Mouse (Mus musculus) hindbrain, embryonic 10.5 days (tissue): ENCODE data around the gene Smagp. TPM values are rescaled to one million over a fixed set of nuclear protein-coding genes. Genes with fewer than 3 reads are reported as not detected.
"Not testable (repeated sequence)": the region's sequence is repeated elsewhere in the genome, so short reads cannot be mapped to it uniquely, and the experiment has no call there.

Experiments used
- DNase-seq: peaks from one replicate; pipeline ENCODE4 v3.0.0-alpha.2; 2017; ENCODE audit warnings: low spot score
- H3K27ac ChIP-seq: fragments of 300-500 bp; sonication (generic); 2 replicates; pipeline ENCODE4 v1.5.1; 2016; ENCODE audit warnings: mild to moderate bottlenecking, moderate library complexity
- H3K27me3 ChIP-seq: fragments of 300-500 bp; sonication (generic); 2 replicates; pipeline ENCODE4 v1.6.1; 2016; ENCODE audit warnings: mild to moderate bottlenecking; ENCODE audit not compliant: poor library complexity, insufficient read depth, severe bottlenecking
- H3K36me3 ChIP-seq: fragments of 300-500 bp; sonication (generic); 2 replicates; pipeline ENCODE4 v1.6.1; 2016; ENCODE audit warnings: mild to moderate bottlenecking, moderate library complexity
- H3K4me1 ChIP-seq: fragments of 300-500 bp; sonication (generic); replicated peaks from 2 replicates; pipeline ENCODE4 v1.6.1; 2016; ENCODE audit warnings: mild to moderate bottlenecking
- H3K4me3 ChIP-seq: fragments of 300-500 bp; sonication (generic); 2 replicates; pipeline ENCODE4 v1.5.1; 2016; ENCODE audit warnings: mild to moderate bottlenecking, moderate library complexity
- H3K9me3 ChIP-seq: fragments of 300-500 bp; sonication (generic); 2 replicates; pipeline ENCODE4 v1.6.1; 2016; ENCODE audit warnings: mild to moderate bottlenecking, moderate library complexity
- WGBS: fragments of 180-500 bp; shearing (Covaris S2); methylation state at CpG from one replicate; pipeline ENCODE4 v1.1.7; 2016; 5-methylcytosine and 5-hydroxymethylcytosine counted together
- polyA plus RNA-seq: library from polyadenylated mRNA; unstranded; fragments of >200 nt; fragmentation: Nextera tagmentation; extraction: Ambion mirVana; gene quantifications from 2 replicates; pipeline ENCODE4 v1.2.1, GENCODE M21; 2016

The Smagp gene
- polyA plus RNA-seq, 1 experiment from 2014 or later = 5.7 TPM

GRCm38 (mm10) chr15:100614996-100615824 is 21.5 kb downstream of the Smagp start, which contains the start of gene Dazap2:
TSS of gene Dazap2 (plus strand) at chr15:100615349.
- peaks cover 33% of the 10 kb centered on the region for H3K36me3 ChIP-seq
- peak; percentile 99 for DNase-seq
- H3K4me1 ChIP-seq = peaks cover 32% of the 10 kb centered on the region
- peak within 1 kb of the TSS; percentile 97 for H3K27ac ChIP-seq
- peaks cover 25% of the 10 kb centered on the region for H3K27me3 ChIP-seq
- no peaks in the 10 kb centered on the region for H3K9me3 ChIP-seq
- WGBS = under 1% methylated on average over 99 of the region's 99 CpGs
- peak within 1 kb of the TSS; percentile 93 for H3K4me3 ChIP-seq

GRCm38 (mm10) chr15:100614218-100614995 is 22.3 kb downstream of the Smagp start:
- Histone ChIP-seq H3K27ac (peak overlapping the region; percentile 97), H3K9me3 (no peaks in the 10 kb centered on the region), H3K4me1 (peaks cover 40% of the 10 kb centered on the region), H3K27me3 (peaks cover 25% of the 10 kb centered on the region), H3K4me3 (peak overlapping the region; percentile 93), H3K36me3 (peaks cover 25% of the 10 kb centered on the region)
- DNase-seq = no peak
- WGBS = 10% methylated on average over 43 of the region's 43 CpGs

DNA sequence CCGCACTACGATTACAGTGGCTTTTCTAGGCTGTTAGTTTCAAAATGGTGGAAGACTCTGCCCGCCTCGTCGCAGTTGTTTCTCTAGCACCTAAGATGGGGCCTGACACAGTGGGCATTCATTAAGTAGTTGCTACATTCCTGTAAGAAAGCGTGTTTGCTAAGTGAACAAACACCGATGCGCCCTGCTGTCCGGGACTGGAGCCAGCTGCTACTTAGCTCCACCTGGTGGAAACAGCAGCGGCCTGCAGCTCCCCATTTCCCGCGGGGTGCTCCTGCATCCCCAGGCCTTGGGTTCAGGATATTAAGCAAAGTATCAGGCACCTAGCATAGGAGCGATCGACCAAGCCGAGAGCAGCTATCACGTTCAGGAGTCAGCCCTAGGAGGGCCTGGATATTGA is 23.2 kb downstream of the Smagp start:
- Histone ChIP-seq H3K36me3 (peaks cover 16% of the 10 kb centered on the region), H3K9me3 (no peaks in the 10 kb centered on the region), H3K27ac (no peak overlapping the region), H3K4me1 (peaks cover 43% of the 10 kb centered on the region), H3K4me3 (peak overlapping the region; percentile 35), H3K27me3 (peaks cover 25% of the 10 kb centered on the region)
- 9% methylated on average over 16 of the region's 16 CpGs for WGBS
- peak; percentile 84 for DNase-seq

DNA sequence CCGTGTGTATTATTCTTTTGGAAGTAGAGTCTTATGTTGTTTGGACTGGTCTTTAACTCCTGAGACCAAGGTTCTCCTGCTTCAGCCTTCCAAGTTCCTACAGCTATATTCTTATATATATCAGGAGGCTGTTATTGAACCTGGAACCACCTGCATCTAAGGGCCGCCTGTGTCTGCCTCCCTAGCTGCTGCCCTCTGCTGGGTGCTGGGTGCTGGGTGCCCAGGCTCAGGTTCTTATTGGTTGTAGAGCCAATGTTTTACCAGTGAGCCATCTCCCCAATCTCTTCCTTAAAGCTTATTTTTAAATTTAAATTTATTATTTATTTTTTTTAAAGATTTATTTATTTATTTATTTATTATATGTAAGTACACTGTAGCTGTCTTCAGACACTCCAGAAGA is 24.3 kb downstream of the Smagp start:
- Histone ChIP-seq H3K27me3 (peaks cover 25% of the 10 kb centered on the region), H3K36me3 (peaks cover 5% of the 10 kb centered on the region), H3K4me3 (no peak overlapping the region), H3K9me3 (no peaks in the 10 kb centered on the region), H3K4me1 (peaks cover 43% of the 10 kb centered on the region), H3K27ac (no peak overlapping the region)
- no peak for DNase-seq
- WGBS = 75% methylated on average over 2 of the region's 2 CpGs

DNA sequence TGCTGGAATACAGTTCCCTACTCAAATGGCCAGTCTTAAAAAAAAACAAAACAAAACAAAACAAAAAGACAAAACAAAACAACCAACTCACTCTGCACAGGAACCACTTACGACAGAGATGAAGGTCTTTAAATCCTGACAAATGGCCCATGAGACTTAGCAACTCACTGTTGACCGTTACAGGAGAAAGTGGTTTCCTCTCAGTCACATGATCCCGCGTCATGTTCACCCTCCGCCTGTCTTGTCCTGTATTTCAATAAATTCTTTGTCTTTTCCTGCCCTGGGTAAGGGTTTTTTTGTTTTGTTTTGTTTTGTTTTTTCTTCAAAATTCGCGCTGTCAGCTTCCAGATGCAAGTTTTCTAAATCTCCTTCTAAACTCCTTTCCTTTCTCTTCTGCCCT is 24.8 kb downstream of the Smagp start:
- Histone ChIP-seq H3K4me1 (peaks cover 41% of the 10 kb centered on the region), H3K27me3 (peaks cover 25% of the 10 kb centered on the region), H3K27ac (no peak overlapping the region), H3K9me3 (no peaks in the 10 kb centered on the region), H3K36me3 (peaks cover 1% of the 10 kb centered on the region; the same call in 1 of the 2 replicates), H3K4me3 (no peak overlapping the region)
- 84% methylated on average over 7 of the region's 7 CpGs for WGBS
- no peak for DNase-seq

DNA sequence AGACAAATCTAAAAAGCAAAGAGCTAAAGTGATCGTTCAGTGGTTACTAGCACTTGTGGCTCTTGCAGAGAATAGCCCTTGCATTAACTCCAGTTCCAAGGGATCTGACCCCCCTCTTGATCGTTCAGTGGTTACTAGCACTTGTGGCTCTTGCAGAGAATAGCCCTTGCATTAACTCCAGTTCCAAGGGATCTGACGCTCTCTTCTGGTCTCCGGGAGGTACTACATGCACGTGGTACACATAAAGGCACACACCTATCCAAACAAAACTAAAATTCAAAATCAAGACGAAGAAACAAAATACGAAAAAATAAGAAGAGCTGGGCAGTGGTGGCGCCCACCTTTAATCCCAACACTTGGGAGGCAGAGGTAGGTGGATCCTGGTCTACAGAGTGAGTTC is 30.1 kb downstream of the Smagp start:
- H3K4me1 ChIP-seq = peaks cover 31% of the 10 kb centered on the region
- not testable (repeated sequence) for H3K27ac ChIP-seq, H3K4me3 ChIP-seq, H3K36me3 ChIP-seq, DNase-seq, H3K9me3 ChIP-seq
- peaks cover 44% of the 10 kb centered on the region for H3K27me3 ChIP-seq
- 92% methylated on average over 8 of the region's 8 CpGs for WGBS

- Histone ChIP-seq H3K27ac (no peak overlapping the region), H3K4me1 (peaks cover 51% of the 10 kb centered on the region), H3K4me3 (no peak overlapping the region), H3K9me3 (no peaks in the 10 kb centered on the region), H3K27me3 (peaks cover 84% of the 10 kb centered on the region), H3K36me3 (no peaks in the 10 kb centered on the region)
- DNase-seq = no peak
- WGBS = 51% methylated on average over 3 of the region's 3 CpGs
Observed at GRCm38 (mm10) chr15:100601669-100602068, 35.1 kb downstream of the Smagp start.

DNA sequence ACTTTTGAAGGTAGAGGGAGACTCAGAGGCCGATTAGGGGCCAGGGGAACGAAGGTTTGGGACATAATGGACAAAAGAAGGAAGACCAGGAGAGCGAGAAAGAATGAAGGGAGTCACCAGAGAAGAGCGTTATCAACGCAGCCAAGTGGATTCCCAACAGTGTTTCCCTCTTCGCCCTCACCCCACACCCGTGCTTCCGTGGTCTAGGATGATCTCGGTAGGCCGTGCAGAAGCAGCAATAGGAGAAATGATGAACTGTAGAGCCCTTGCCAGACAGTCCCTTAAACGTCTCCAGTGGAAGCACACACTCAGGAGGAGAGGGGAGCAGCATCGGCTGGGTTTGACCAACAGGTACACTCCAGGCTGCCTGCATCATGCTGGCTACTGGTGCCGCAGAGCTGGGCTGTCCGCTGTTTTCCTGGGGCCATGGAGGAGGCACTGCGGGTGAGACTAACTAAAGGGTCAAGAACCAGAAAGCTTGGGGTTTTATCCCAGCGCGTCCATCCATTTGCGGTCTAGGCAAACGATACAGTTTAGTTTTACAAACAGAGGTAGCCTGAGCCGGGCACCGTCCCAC is 36.0 kb downstream of the Smagp start:
- Histone ChIP-seq H3K4me1 (peaks cover 51% of the 10 kb centered on the region), H3K4me3 (peak overlapping the region; percentile 82), H3K9me3 (no peaks in the 10 kb centered on the region), H3K27me3 (peaks cover 84% of the 10 kb centered on the region), H3K36me3 (no peaks in the 10 kb centered on the region), H3K27ac (no peak overlapping the region)
- peak; percentile 21 for DNase-seq
- 8% methylated on average over 21 of the region's 21 CpGs for WGBS

GRCm38 (mm10) chr15:100600047-100600695 is 36.6 kb downstream of the Smagp start:
- H3K27ac ChIP-seq = peak overlapping the region; percentile 96
- H3K4me1 ChIP-seq = peaks cover 46% of the 10 kb centered on the region
- peaks cover 78% of the 10 kb centered on the region for H3K27me3 ChIP-seq
- H3K9me3 ChIP-seq = no peaks in the 10 kb centered on the region
- H3K36me3 ChIP-seq = no peaks in the 10 kb centered on the region
- H3K4me3 ChIP-seq = peak overlapping the region; percentile 82
- DNase-seq = peak; percentile 83
- under 1% methylated on average over 35 of the region's 35 CpGs for WGBS

DNA sequence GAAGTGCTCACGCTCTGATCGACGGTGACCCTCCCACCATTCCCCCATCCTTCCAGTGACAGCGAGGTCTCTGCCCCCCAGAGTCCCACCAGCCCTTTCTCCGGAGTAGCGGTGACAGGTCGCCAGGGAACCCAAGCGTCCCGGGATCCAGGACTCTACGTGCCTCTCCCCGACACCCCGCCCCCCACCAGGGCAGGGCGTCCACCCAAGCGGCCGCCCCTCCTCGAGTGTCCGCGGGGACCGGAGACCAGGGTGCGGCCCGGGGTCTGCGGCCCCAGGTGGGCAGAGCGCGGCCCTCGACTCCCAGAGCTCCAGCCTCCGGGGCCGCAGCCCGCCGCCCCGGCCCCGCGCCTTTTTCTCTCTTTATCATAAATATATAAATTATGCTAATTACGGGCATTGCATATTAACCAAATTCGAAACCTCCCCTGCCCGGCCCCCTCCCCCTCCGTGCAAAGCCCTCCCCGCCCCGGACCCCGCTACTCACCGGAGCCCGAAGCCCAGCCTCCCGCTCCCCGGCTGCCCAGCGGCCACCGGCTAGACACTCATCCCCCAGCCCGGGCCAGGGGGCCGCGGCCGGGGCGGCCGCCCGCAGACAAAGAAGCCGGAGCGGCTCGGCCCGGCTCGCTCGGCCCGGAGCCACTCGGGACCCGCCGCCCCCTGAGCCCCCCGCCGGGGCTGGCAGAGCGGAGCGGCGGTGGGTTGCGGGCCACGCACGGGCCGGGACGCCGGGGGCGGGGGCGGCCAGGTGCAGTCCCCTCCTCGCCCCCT is 37.3 kb downstream of the Smagp start, which contains the start of gene Pou6f1:
Pou6f1 (minus strand) TSS at position 709 of the 771 bp plus-strand sequence.
- H3K27ac ChIP-seq = peak within 1 kb of the TSS; percentile 96
- peaks cover 40% of the 10 kb centered on the region for H3K4me1 ChIP-seq
- H3K27me3 ChIP-seq = peaks cover 72% of the 10 kb centered on the region
- no peaks in the 10 kb centered on the region for H3K36me3 ChIP-seq
- under 1% methylated on average over 76 of the region's 76 CpGs for WGBS
- peak; percentile 52 for DNase-seq
- H3K9me3 ChIP-seq = no peaks in the 10 kb centered on the region
- H3K4me3 ChIP-seq = peak within 1 kb of the TSS; percentile 82

DNA sequence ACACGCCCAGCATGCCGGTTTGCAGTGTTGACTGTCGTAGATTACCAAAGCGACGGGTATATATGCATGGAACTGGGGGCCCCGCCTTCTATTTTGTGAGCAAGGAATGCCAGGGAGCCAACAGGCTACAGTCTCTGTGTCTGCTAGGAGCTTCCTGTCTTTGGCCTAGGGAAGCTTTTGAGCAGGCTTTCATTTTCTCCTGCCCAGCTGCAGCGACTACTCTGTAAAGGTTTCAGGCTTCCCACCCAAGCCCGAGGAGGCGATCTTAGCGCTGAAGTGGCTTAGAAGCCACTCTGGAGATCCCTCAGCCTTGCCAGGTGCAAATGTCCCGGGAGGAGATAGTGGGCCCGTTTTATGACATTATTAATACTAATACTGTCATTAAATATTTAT is 37.9 kb downstream of the Smagp start:
- Histone ChIP-seq H3K9me3 (no peaks in the 10 kb centered on the region), H3K4me3 (peak overlapping the region; percentile 82), H3K27me3 (peaks cover 68% of the 10 kb centered on the region), H3K36me3 (no peaks in the 10 kb centered on the region), H3K27ac (peak overlapping the region; percentile 96), H3K4me1 (peaks cover 36% of the 10 kb centered on the region)
- peak; percentile 55 for DNase-seq
- WGBS = 2% methylated on average over 12 of the region's 12 CpGs
